Mouse (Mus musculus) lung, adult 2 months (tissue): ENCODE measurements around the gene Ifi204.

ENCODE experiments used
- CTCF ChIP-seq: fragments of 200-500 bp; IDR thresholded peaks from 2 replicates; pipeline ENCODE4 v1.5.1; 2011; ENCODE audit warnings: mild to moderate bottlenecking, low read length, control low read depth; ENCODE audit not compliant: insufficient read depth
- POLR2A ChIP-seq: fragments of 200-500 bp; IDR thresholded peaks from 2 replicates; pipeline ENCODE4 v1.6.1; 2011; ENCODE audit warnings: low read depth, mild to moderate bottlenecking, control low read depth, low read length, borderline replicate concordance; ENCODE audit errors: extremely low read depth

GRCm38 (mm10) chr1:173733219-173733618, 33.5 kb downstream of the Ifi204 start:
- TF ChIP-seq CTCF (no peak), POLR2A (no peak)
